Mouse (Mus musculus) brown adipose tissue, adult 24 weeks (tissue): ENCODE measurements at regions not wholly inside any gene's neighbourhood (a gene's known extent, or its start where the extent isn't known, plus 50 kb on each side); places are given as distances from the start of the nearest gene placed in this dataset.

Source experiments
- H3K27ac ChIP-seq: fragments of 200-500 bp; replicated peaks from 2 replicates; pipeline ENCODE4 v1.5.1; 2012; ENCODE audit warnings: low read depth, mild to moderate bottlenecking, low read length
- H3K4me1 ChIP-seq: fragments of 200-500 bp; 2 replicates; pipeline ENCODE4 v1.6.1; 2012; ENCODE audit warnings: low read length, mixed read lengths; ENCODE audit not compliant: control insufficient read depth, insufficient read depth, insufficient read length
- H3K4me3 ChIP-seq: fragments of 200-500 bp; 2 replicates; pipeline ENCODE4 v1.5.1; 2012; ENCODE audit warnings: low read depth, mild to moderate bottlenecking, low read length, moderate library complexity; ENCODE audit not compliant: insufficient read depth

- no peaks in the 10 kb centered on the region; the same call in 1 of the 2 replicates for H3K4me1 ChIP-seq
These were observed 226.4 kb upstream of the Irx3 start for GRCm38 (mm10) chr8:92028308-92028707.

GRCm38 (mm10) chr8:92024133-92024532 is 222.3 kb upstream of the Irx3 start:
- H3K4me1 ChIP-seq = no peaks in the 10 kb centered on the region; the same call in 1 of the 2 replicates
- no peak overlapping the region for H3K4me3 ChIP-seq
- no peak overlapping the region for H3K27ac ChIP-seq

More at GRCm38 (mm10) chr8:92028308-92028707, 226.4 kb upstream of the Irx3 start:
- Histone ChIP-seq H3K4me3 (no peak overlapping the region), H3K27ac (no peak overlapping the region)

GRCm38 (mm10) chr8:92021521-92021920 is 219.7 kb upstream of the Irx3 start:
- Histone ChIP-seq H3K27ac (no peak overlapping the region), H3K4me1 (no peaks in the 10 kb centered on the region; the same call in 1 of the 2 replicates), H3K4me3 (no peak overlapping the region)

- peaks cover 13% of the 10 kb centered on the region for H3K4me1 ChIP-seq
- no peak overlapping the region for H3K4me3 ChIP-seq
- no peak overlapping the region for H3K27ac ChIP-seq
These were observed 212.8 kb upstream of the Irx3 start for GRCm38 (mm10) chr8:92014704-92015103.

- Histone ChIP-seq H3K4me1 (peaks cover 15% of the 10 kb centered on the region), H3K27ac (no peak overlapping the region)
These were observed 211.3 kb upstream of the Irx3 start for GRCm38 (mm10) chr8:92013183-92013582.

GRCm38 (mm10) chr8:92010412-92010811 is 208.5 kb upstream of the Irx3 start:
- Histone ChIP-seq H3K4me1 (peaks cover 18% of the 10 kb centered on the region), H3K27ac (peak overlapping the region; percentile 98), H3K4me3 (no peak overlapping the region)

More at GRCm38 (mm10) chr8:92013183-92013582, 211.3 kb upstream of the Irx3 start:
- no peak overlapping the region for H3K4me3 ChIP-seq

- peak overlapping the region; percentile 98 for H3K27ac ChIP-seq
- H3K4me1 ChIP-seq = peaks cover 18% of the 10 kb centered on the region
- H3K4me3 ChIP-seq = no peak overlapping the region
These were observed 207.0 kb upstream of the Irx3 start for GRCm38 (mm10) chr8:92008616-92009610.

- no peak overlapping the region for H3K4me3 ChIP-seq
- H3K27ac ChIP-seq = no peak overlapping the region
- peaks cover 8% of the 10 kb centered on the region for H3K4me1 ChIP-seq
These were observed 203.2 kb upstream of the Irx3 start for GRCm38 (mm10) chr8:92005091-92005490.

GRCm38 (mm10) chr8:92004532-92004931 is 202.7 kb upstream of the Irx3 start:
- Histone ChIP-seq H3K4me3 (no peak overlapping the region), H3K4me1 (peaks cover 4% of the 10 kb centered on the region; the same call in 1 of the 2 replicates), H3K27ac (no peak overlapping the region)

GRCm38 (mm10) chr8:92000368-92000767 is 198.5 kb upstream of the Irx3 start:
- Histone ChIP-seq H3K4me3 (no peak overlapping the region), H3K27ac (no peak overlapping the region), H3K4me1 (no peaks in the 10 kb centered on the region)

- Histone ChIP-seq H3K4me1 (no peaks in the 10 kb centered on the region), H3K27ac (no peak overlapping the region; the same call in 1 of the 2 replicates), H3K4me3 (no peak overlapping the region)
These were observed 197.8 kb upstream of the Irx3 start for GRCm38 (mm10) chr8:91999661-92000060.

- no peak overlapping the region for H3K27ac ChIP-seq
- no peak overlapping the region for H3K4me3 ChIP-seq
- no peaks in the 10 kb centered on the region for H3K4me1 ChIP-seq
These were observed 197.3 kb upstream of the Irx3 start for GRCm38 (mm10) chr8:91999189-91999588.

GRCm38 (mm10) chr8:91997892-91998189 is 196.0 kb upstream of the Irx3 start:
- no peak overlapping the region for H3K27ac ChIP-seq
- H3K4me3 ChIP-seq = no peak overlapping the region
- no peaks in the 10 kb centered on the region for H3K4me1 ChIP-seq

GRCm38 (mm10) chr8:91997023-91997891 is 195.4 kb upstream of the Irx3 start:
- H3K4me3 ChIP-seq = no peak overlapping the region
- no peak overlapping the region for H3K27ac ChIP-seq
- no peaks in the 10 kb centered on the region for H3K4me1 ChIP-seq

GRCm38 (mm10) chr8:91996305-91997022 is 194.6 kb upstream of the Irx3 start:
- no peak overlapping the region for H3K27ac ChIP-seq
- H3K4me1 ChIP-seq = no peaks in the 10 kb centered on the region; the same call in 1 of the 2 replicates
- no peak overlapping the region for H3K4me3 ChIP-seq
